16 mouse cellular contexts compared by ENCODE assay signal in genomic region chr4:125478071-125478470, GRCm38 (mm10). TPM values are rescaled to one million over a fixed set of nuclear protein-coding genes. Genes with fewer than 3 reads are reported as not detected.
DNase-seq lines count a peak whose midpoint lies in the region; ATAC-seq and TF ChIP-seq lines count a peak whose summit lies in the region.
"Had no signal": no experiment of that assay in that cellular context is flagged by ENCODE, and none has a peak within 500 bp of the region (broad histone marks: within the 10 kb centered on the region; RNA-seq: fewer than 3 reads in every experiment).

No protein-coding gene starts in this region.

- ATAC-seq in midbrain, postnatal 0 days (ENCODE audit: low FRiP score) = no peak
- ATAC-seq in midbrain, embryonic 15.5 days (replicated peaks) = no peak
- no peak for ATAC-seq in megakaryocyte-erythroid progenitor cell, adult 5-6 weeks (replicated peaks; ENCODE audit: low FRiP score, low TSS enrichment, poor library complexity, severe bottlenecking)

- H3K27ac ChIP-seq in midbrain, postnatal 0 days (ENCODE audit: low read depth, low read length) = no peak overlapping the region
- no peak overlapping the region for H3K27ac ChIP-seq in midbrain, embryonic 15.5 days
- H3K27ac ChIP-seq: limb, embryonic 13.5 days; stomach, postnatal 0 days had no signal

- no peak overlapping the region for H3K4me2 ChIP-seq in midbrain, postnatal 0 days (ENCODE audit: low read depth, low read length, poor library complexity, severe bottlenecking)
- H3K4me2 ChIP-seq in midbrain, embryonic 15.5 days = no peak overlapping the region
- H3K4me2 ChIP-seq: limb, embryonic 13.5 days had no signal

- no peak for TF ChIP-seq CTCF in midbrain, postnatal 0 days (IDR thresholded peaks at IDR 0.05)

- H3K36me3 ChIP-seq in midbrain, postnatal 0 days (ENCODE audit: insufficient read depth, low read length) = no peaks in the 10 kb centered on the region
- no peaks in the 10 kb centered on the region for H3K36me3 ChIP-seq in midbrain, embryonic 15.5 days (replicated peaks)
- H3K36me3 ChIP-seq: G1E; limb, embryonic 13.5 days had no signal

- no peaks in the 10 kb centered on the region for H3K9me3 ChIP-seq in midbrain, postnatal 0 days (ENCODE audit: low read length)
- H3K9me3 ChIP-seq in midbrain, embryonic 15.5 days = no peaks in the 10 kb centered on the region
- H3K9me3 ChIP-seq: limb, embryonic 13.5 days had no signal

- H3K9ac ChIP-seq in midbrain, postnatal 0 days (replicated peaks; ENCODE audit: low read length, poor library complexity, severe bottlenecking) = 0 out of 2 replicates have a peak overlapping the region, but pooled peaks have one; percentile 3
- H3K9ac ChIP-seq in midbrain, embryonic 15.5 days = no peak overlapping the region
- H3K9ac ChIP-seq: limb, embryonic 13.5 days had no signal

- no peak overlapping the region for H3K4me3 ChIP-seq in midbrain, postnatal 0 days (ENCODE audit: low read depth, low read length)
- no peak overlapping the region for H3K4me3 ChIP-seq in midbrain, embryonic 15.5 days
- H3K4me3 ChIP-seq: erythroblast, embryonic 14.5 days; limb, embryonic 13.5 days had no signal

- 31% methylated on average over 12 of the region's 12 CpGs for WGBS in midbrain, postnatal 0 days
- 33% methylated on average over 12 of the region's 12 CpGs for WGBS in midbrain, embryonic 15.5 days

- no peaks in the 10 kb centered on the region; the same call in 1 of the 2 replicates for H3K27me3 ChIP-seq in midbrain, postnatal 0 days (ENCODE audit: insufficient read depth, low read length)
- H3K27me3 ChIP-seq in midbrain, embryonic 15.5 days (replicated peaks) = peaks cover under 1% of the 10 kb centered on the region; the same call in 1 of the 2 replicates

- DNase-seq in midbrain, postnatal 0 days (ENCODE audit: low spot score) = peak; percentile 72
- DNase-seq in frontal cortex, postnatal 36 days (ENCODE audit: low spot score in 2 of 2) = peak; percentile 64 to 66
- DNase-seq in layer of hippocampus, postnatal 14 days (ENCODE audit: low spot score in 2 of 2) = peak; percentile 51 to 79
- DNase-seq in telencephalon, adult 2 months (ENCODE audit: low read depth, low spot score) = peak; percentile 52
- no peak for DNase-seq in heart, postnatal 25 days (ENCODE audit: low spot score)
- no peak for DNase-seq in spleen, postnatal 4 days (ENCODE audit: low spot score in 2 of 2)
- DNase-seq: adrenal gland, adult 8-10 months; gastrocnemius, postnatal 36 days; kidney, adult 9 months; lung, postnatal 10 days had no signal

- intact Hi-C loops in heart, postnatal 25 days (cut with DNase I) = no loop called here

- H3K4me1 ChIP-seq in midbrain, postnatal 0 days (ENCODE audit: insufficient read depth, low read length) = no peaks in the 10 kb centered on the region
- H3K4me1 ChIP-seq in midbrain, embryonic 15.5 days = peaks cover 15% of the 10 kb centered on the region
- H3K4me1 ChIP-seq: limb, embryonic 13.5 days had no signal

RNA-seq across cellular contexts. Expression of gene Grik3, which starts 12.4 kb away (rescaled TPM):
- 22.7 and 24.6 TPM in 2 replicates for total RNA-seq in midbrain, postnatal 0 days (2014; rRNA removed)
- 2.5 and 3.3 TPM in 2 replicates for polyA plus RNA-seq in midbrain, postnatal 0 days (2015; fragmentation: Nextera tagmentation; extraction: Ambion mirVana)
- 4.8 and 5.3 TPM in 2 replicates for polyA plus RNA-seq in midbrain, embryonic 15.5 days (2015; fragmentation: Nextera tagmentation; extraction: Ambion mirVana)
- total RNA-seq in layer of hippocampus, postnatal 14 days (2021) = 10 to 100 TPM; 19.4 to 24.6 TPM
- not detected in 2 replicates for total RNA-seq in megakaryocyte-erythroid progenitor cell, adult 5-6 weeks (2014; fragmentation: Nextera tagmentation)
- total RNA-seq in megakaryocyte-erythroid progenitor cell, adult 5-6 weeks (2017) = not detected in 2 replicates
- total RNA-seq in heart, postnatal 25 days (2021) = under 1 TPM; 0.11 to 0.13 TPM
- polyA plus RNA-seq: erythroblast, embryonic 14.5 days; G1E had no signal

Comparison
In these comparisons a context has a peak if more than half of its experiments do, and no peak if none do; other contexts are left out.
1. DNase-seq: peak in midbrain, postnatal 0 days (single experiment), frontal cortex, postnatal 36 days (2 of 2), layer of hippocampus, postnatal 14 days (2 of 2) and telencephalon, adult 2 months (single experiment); none in heart, postnatal 25 days (single experiment) and spleen, postnatal 4 days (0 of 2).
2. RNA of gene Grik3, which starts 12.4 kb away (total RNA-seq): 19.4 to 24.6 TPM in layer of hippocampus, postnatal 14 days and 22.7 to 24.6 TPM in midbrain, postnatal 0 days; 0.11 to 0.13 TPM in heart, postnatal 25 days and not detected in megakaryocyte-erythroid progenitor cell, adult 5-6 weeks; every median in the first group is over 10 times any median in the second.